27 mouse cellular contexts compared by ENCODE assay signal in genomic region chr3:51238515-51238914, GRCm38 (mm10). TPM values are rescaled to one million over a fixed set of nuclear protein-coding genes. Genes with fewer than 3 reads are reported as not detected.
A peak's percentile ranks its signal among the peaks of the same experiment; 100 is the strongest.
DNase-seq lines count a peak whose midpoint lies in the region; ATAC-seq and TF ChIP-seq lines count a peak whose summit lies in the region.
"Had no signal": no experiment of that assay in that cellular context is flagged by ENCODE, and none has a peak within 500 bp of the region (broad histone marks: within the 10 kb centered on the region; RNA-seq: fewer than 3 reads in every experiment).

No protein-coding gene starts in this region.

- no peak for DNase-seq in hindbrain, embryonic 14.5 days (ENCODE audit: low spot score)
- DNase-seq in lung, postnatal 36 days, result peak; percentile 44
- no peak for DNase-seq in lung, adult 2 months
- DNase-seq in left cerebral cortex, postnatal 14 days (ENCODE audit: low spot score in 2 of 2), result no peak
- no peak for DNase-seq in adrenal gland, adult 18-20 months (ENCODE audit: low spot score in 2 of 2)
- DNase-seq: adrenal gland, postnatal 25 days; cerebellum, adult 18-20 months; cerebellum, postnatal 10 days; gastrocnemius, adult 2 months; heart, postnatal 14 days; kidney, adult 9 months; kidney, postnatal 14 days; layer of hippocampus, adult 9-11 months; lung, embryonic 14.5 days; thymus, adult 18-20 months; thymus, postnatal 25 days had no signal

- ATAC-seq in hindbrain, embryonic 16.5 days, result 0 out of 2 replicates have a peak, but pooled peaks have one; percentile 28
- no peak for ATAC-seq in hindbrain, embryonic 14.5 days (ENCODE audit: low FRiP score)
- ATAC-seq: forebrain, embryonic 16.5 days; intestine, postnatal 0 days; Patski had no signal

- H3K27ac ChIP-seq in hindbrain, embryonic 16.5 days (ENCODE audit: low read depth, low read length), result no peak overlapping the region
- no peak overlapping the region for H3K27ac ChIP-seq in hindbrain, embryonic 14.5 days
- H3K27ac ChIP-seq: gastrocnemius, adult 2 months; hindbrain, embryonic 12.5 days; limb, embryonic 12.5 days; midbrain, embryonic 12.5 days; neural tube, embryonic 13.5 days; stomach, embryonic 15.5 days had no signal

- H3K4me1 ChIP-seq in hindbrain, embryonic 16.5 days (ENCODE audit: control insufficient read depth, insufficient read depth, low read depth, low read length), result no peaks in the 10 kb centered on the region
- H3K4me1 ChIP-seq in hindbrain, embryonic 14.5 days (replicated peaks; ENCODE audit: control insufficient read depth, insufficient read depth, low read length), result no peaks in the 10 kb centered on the region; the same call in 1 of the 2 replicates
- peaks cover 3% of the 10 kb centered on the region for H3K4me1 ChIP-seq in lung, adult 2 months (ENCODE audit: control insufficient read depth, insufficient read depth, low read length)
- H3K4me1 ChIP-seq in megakaryocyte, embryonic 14.5 days, result peaks cover 52% of the 10 kb centered on the region

- intact Hi-C loops in left cerebral cortex, postnatal 14 days (cut with DNase I), result no loop called here

- TF ChIP-seq CTCF in lung, adult 2 months (IDR thresholded peaks at IDR 0.05; ENCODE audit: insufficient read depth, low read length), result no peak

- H3K4me3 ChIP-seq in hindbrain, embryonic 16.5 days (ENCODE audit: low read length), result no peak overlapping the region
- no peak overlapping the region for H3K4me3 ChIP-seq in hindbrain, embryonic 14.5 days (replicated peaks; ENCODE audit: low read length)
- no peak overlapping the region for H3K4me3 ChIP-seq in lung, adult 2 months (replicated peaks; ENCODE audit: extremely low read depth, low read depth, low read length)
- peak overlapping the region; percentile 31 for H3K4me3 ChIP-seq in megakaryocyte, embryonic 14.5 days (replicated peaks)
- H3K4me3 ChIP-seq: erythroblast, embryonic 14.5 days; gastrocnemius, adult 2 months; hindbrain, embryonic 12.5 days; limb, embryonic 12.5 days; midbrain, embryonic 12.5 days; neural tube, embryonic 13.5 days; stomach, embryonic 15.5 days had no signal

- no peak for TF ChIP-seq POLR2A in lung, adult 2 months (IDR thresholded peaks at IDR 0.05; ENCODE audit: borderline replicate concordance, extremely low read depth, low read depth, low read length)

- H3K36me3 ChIP-seq in hindbrain, embryonic 16.5 days (ENCODE audit: control insufficient read depth, insufficient read depth, low read length), result no peaks in the 10 kb centered on the region
- peaks cover 4% of the 10 kb centered on the region; the same call in 1 of the 2 replicates for H3K36me3 ChIP-seq in hindbrain, embryonic 14.5 days (replicated peaks; ENCODE audit: control insufficient read depth, insufficient read depth)
- peaks cover 17% of the 10 kb centered on the region for H3K36me3 ChIP-seq in megakaryocyte, embryonic 14.5 days (replicated peaks; ENCODE audit: low read length)
- H3K36me3 ChIP-seq: hindbrain, embryonic 12.5 days; midbrain, embryonic 12.5 days; stomach, embryonic 15.5 days had no signal

- no peak overlapping the region for H3K4me2 ChIP-seq in hindbrain, embryonic 16.5 days (ENCODE audit: low read length)
- no peak overlapping the region for H3K4me2 ChIP-seq in hindbrain, embryonic 14.5 days (replicated peaks)
- H3K4me2 ChIP-seq: hindbrain, embryonic 12.5 days; limb, embryonic 12.5 days; lung, embryonic 14.5 days; midbrain, embryonic 12.5 days; neural tube, embryonic 13.5 days; stomach, embryonic 15.5 days had no signal

- H3K27me3 ChIP-seq in hindbrain, embryonic 16.5 days (replicated peaks; ENCODE audit: control insufficient read depth, insufficient read depth, low read length), result no peaks in the 10 kb centered on the region
- no peaks in the 10 kb centered on the region for H3K27me3 ChIP-seq in hindbrain, embryonic 14.5 days (ENCODE audit: control insufficient read depth, insufficient read depth, low read length)
- no peaks in the 10 kb centered on the region for H3K27me3 ChIP-seq in megakaryocyte, embryonic 14.5 days (replicated peaks)
- H3K27me3 ChIP-seq: hindbrain, embryonic 12.5 days; limb, embryonic 12.5 days; midbrain, embryonic 12.5 days; neural tube, embryonic 13.5 days; Patski; stomach, embryonic 15.5 days had no signal

- H3K9ac ChIP-seq in hindbrain, embryonic 16.5 days (ENCODE audit: low read depth, low read length), result no peak overlapping the region
- no peak overlapping the region for H3K9ac ChIP-seq in hindbrain, embryonic 14.5 days
- H3K9ac ChIP-seq: hindbrain, embryonic 12.5 days; limb, embryonic 12.5 days; lung, embryonic 14.5 days; midbrain, embryonic 12.5 days; neural tube, embryonic 13.5 days; stomach, embryonic 15.5 days had no signal

- WGBS in hindbrain, embryonic 16.5 days, result 90% methylated on average over 7 of the region's 7 CpGs
- WGBS in hindbrain, embryonic 14.5 days, result 90% methylated on average over 7 of the region's 7 CpGs
- WGBS in lung, adult 2 months, result 50% methylated on average over 7 of the region's 7 CpGs

- H3K9me3 ChIP-seq in hindbrain, embryonic 16.5 days (ENCODE audit: control insufficient read depth, low read length), result no peaks in the 10 kb centered on the region
- no peaks in the 10 kb centered on the region for H3K9me3 ChIP-seq in hindbrain, embryonic 14.5 days (ENCODE audit: control insufficient read depth, low read length)
- H3K9me3 ChIP-seq in megakaryocyte, embryonic 14.5 days, result no peaks in the 10 kb centered on the region
- H3K9me3 ChIP-seq: hindbrain, embryonic 12.5 days; limb, embryonic 12.5 days; midbrain, embryonic 12.5 days; neural tube, embryonic 13.5 days; stomach, embryonic 15.5 days had no signal

RNA-seq across cellular contexts. Expression of gene Noct, which starts 14.3 kb away (rescaled TPM):
- 28.8 and 29.3 TPM in 2 replicates for polyA plus RNA-seq in hindbrain, embryonic 16.5 days (2015; fragmentation: Nextera tagmentation; extraction: Ambion mirVana)
- polyA plus RNA-seq in hindbrain, embryonic 14.5 days (2014; fragmentation: Nextera tagmentation; extraction: Ambion mirVana), result 38.3 and 39.4 TPM in 2 replicates
- 8.2 and 9.9 TPM in 2 replicates for polyA plus RNA-seq in lung, adult 2 months (2012; rRNA removed)
- 4.9 and 9.6 TPM in 2 replicates for polyA plus RNA-seq in megakaryocyte, embryonic 14.5 days (2012; ENCODE audit: insufficient read depth, low replicate concordance)
- total RNA-seq in left cerebral cortex, postnatal 14 days (2021), result 10 to 100 TPM; 51.0 to 52.6 TPM
- 10 to 100 TPM; 34.1 to 55.2 TPM for total RNA-seq in adrenal gland, adult 18-20 months (2021)
